Mouse (Mus musculus) cerebellum, postnatal 25 days (tissue): Measurements from ENCODE around the gene Map3k10.
"Not testable (repeated sequence)": the region's sequence is repeated elsewhere in the genome, so short reads cannot be mapped to it uniquely, and the experiment has no call there.

Source experiments
- DNase-seq, 2 experiments: peaks; one replicate each; pipeline ENCODE4 v3.0.0; 2021; ENCODE audit warnings: mixed read lengths in 2 of 2

The Map3k10 gene

GRCm38 (mm10) chr7:27654607-27655276 lies 19.7 kb downstream of the Map3k10 start:
- DNase-seq: peak; percentile 71 to 84

- peak; percentile 92 for DNase-seq
Measured at GRCm38 (mm10) chr7:27653681-27654437, 20.5 kb downstream of the Map3k10 start, which contains the start of gene Ttc9b. TSS of gene Ttc9b (plus strand) at chr7:27653915.

GRCm38 (mm10) chr7:27650949-27651348 lies 23.4 kb downstream of the Map3k10 start:
- DNase-seq: peak; percentile 85 to 90

- DNase-seq: peak in 1 of 2 experiments; percentile 2
Measured at GRCm38 (mm10) chr7:27649723-27650122, 24.7 kb downstream of the Map3k10 start.

- DNase-seq: no peak
Measured at GRCm38 (mm10) chr7:27647281-27648002, 27.0 kb downstream of the Map3k10 start.

GRCm38 (mm10) chr7:27646516-27646915 lies 27.9 kb downstream of the Map3k10 start:
- DNase-seq: no peak

- DNase-seq: no peak
Measured at GRCm38 (mm10) chr7:27644471-27644870, 29.9 kb downstream of the Map3k10 start.

- DNase-seq: not testable (repeated sequence)
Measured at GRCm38 (mm10) chr7:27635094-27635493, 39.3 kb downstream of the Map3k10 start.

GRCm38 (mm10) chr7:27634691-27635090 lies 39.7 kb downstream of the Map3k10 start:
- DNase-seq: no peak

GRCm38 (mm10) chr7:27633166-27633565 lies 41.2 kb downstream of the Map3k10 start:
- DNase-seq: peak; percentile 58 to 73

- DNase-seq: peak; percentile 68 to 79
Measured at GRCm38 (mm10) chr7:27631439-27631838, 43.0 kb downstream of the Map3k10 start.

- peak in 1 of 2 experiments; percentile 51 for DNase-seq
Measured at GRCm38 (mm10) chr7:27628816-27629215, 45.6 kb downstream of the Map3k10 start.

GRCm38 (mm10) chr7:27628190-27628589 lies 46.2 kb downstream of the Map3k10 start:
- peak; percentile 63 to 69 for DNase-seq

- no peak for DNase-seq
Measured at GRCm38 (mm10) chr7:27627707-27628106, 46.7 kb downstream of the Map3k10 start.

- DNase-seq: no peak
Measured at GRCm38 (mm10) chr7:27624967-27625366, 49.4 kb downstream of the Map3k10 start.

- DNase-seq: no peak
Measured at GRCm38 (mm10) chr7:27622234-27622633, 52.2 kb downstream of the Map3k10 start.

GRCm38 (mm10) chr7:27621028-27621427 lies 53.4 kb downstream of the Map3k10 start:
- DNase-seq: peak; percentile 67 to 74

- DNase-seq: peak; percentile 77 to 84
Measured at GRCm38 (mm10) chr7:27613751-27614499, 60.5 kb downstream of the Map3k10 start.

- peak; percentile 58 to 61 for DNase-seq
Measured at GRCm38 (mm10) chr7:27612940-27613339, 61.5 kb downstream of the Map3k10 start.

GRCm38 (mm10) chr7:27610871-27611270 lies 63.5 kb downstream of the Map3k10 start:
- peak in 1 of 2 experiments; percentile 35 for DNase-seq

- DNase-seq: peak in 1 of 2 experiments; percentile 43
Measured at GRCm38 (mm10) chr7:27610370-27610769, 64.0 kb downstream of the Map3k10 start.

GRCm38 (mm10) chr7:27609688-27610087 lies 64.7 kb downstream of the Map3k10 start:
- DNase-seq: no peak
